Mouse (Mus musculus) G1E (cell line): Measurements from ENCODE around the gene Map1b. TPM values are rescaled to one million over a fixed set of nuclear protein-coding genes. Genes with fewer than 3 reads are reported as not detected.

Source experiments
- ATAC-seq: 2 replicates; pipeline ENCODE4 v1.8.0; 2016; ENCODE audit warnings: mild to moderate bottlenecking; ENCODE audit not compliant: insufficient number of reproducible peaks, poor library complexity, low FRiP score, severe bottlenecking; ENCODE audit errors: extremely low read depth
- DNase-seq: peaks from one replicate; pipeline ENCODE4 v3.0.0; 2012; ENCODE audit warnings: low spot score
- H3K27me3 ChIP-seq: 2 replicates; pipeline ENCODE4 v1.6.1; 2012; ENCODE audit warnings: mild to moderate bottlenecking, low read length, inconsistent platforms; ENCODE audit not compliant: insufficient read depth
- H3K36me3 ChIP-seq: replicated peaks from 2 replicates; pipeline ENCODE3; 2012; ENCODE audit warnings: mild to moderate bottlenecking, inconsistent platforms
- H3K4me1 ChIP-seq: 2 replicates; pipeline ENCODE4 v1.6.1; 2012; ENCODE audit warnings: low read depth, low read length, inconsistent platforms, mixed read lengths; ENCODE audit not compliant: insufficient read depth
- H3K4me3 ChIP-seq: 2 replicates; pipeline ENCODE4 v1.5.1; 2012; ENCODE audit warnings: low read depth, mild to moderate bottlenecking, inconsistent platforms, low read length, moderate library complexity, mixed read lengths
- H3K9me3 ChIP-seq: replicated peaks from 2 replicates; pipeline ENCODE4 v1.6.1; 2012; ENCODE audit warnings: inconsistent platforms
- CTCF ChIP-seq: IDR thresholded peaks from 2 replicates; pipeline ENCODE4 v1.5.1; 2012; ENCODE audit warnings: low read depth, low read length, inconsistent platforms, mixed read lengths
- GATA1 ChIP-seq: IDR thresholded peaks from 2 replicates; pipeline ENCODE4 v1.6.1; 2012; ENCODE audit warnings: borderline replicate concordance, low read length, inconsistent platforms, mixed read lengths
- GATA2 ChIP-seq: IDR thresholded peaks from 2 replicates; pipeline ENCODE4 v1.6.1; 2012; ENCODE audit warnings: low read depth, low read length, inconsistent platforms, borderline replicate concordance
- POLR2AphosphoS5 ChIP-seq: IDR thresholded peaks from 2 replicates; pipeline ENCODE4 v1.6.1; 2012; ENCODE audit warnings: low read depth, low read length, inconsistent platforms; ENCODE audit not compliant: insufficient replicate concordance
- TAL1 ChIP-seq: conservative IDR thresholded peaks from 2 replicates; pipeline ENCODE4 v1.6.1; 2012; ENCODE audit warnings: low read depth, low read length, inconsistent platforms, mixed read lengths
- polyA plus RNA-seq: library from polyadenylated mRNA; stranded (reverse); fragments of >175 nt; gene quantifications from 2 replicates; pipeline ENCODE4 v1.2.3, GENCODE M21; 2012
- total RNA-seq, 2 experiments: library from RNA; stranded (forward) in 1 of 2; stranded (reverse) in 1 of 2; fragments of 200-1000 nt in 1 of 2; fragments of >200 nt in 1 of 2; fragmentation: Nextera tagmentation in 1 of 2; gene quantifications; 2 replicates each; pipeline ENCODE4 v1.2.3; 2014 to 2017

Gene Map1b
- total and polyA plus RNA-seq, 3 experiments: 0.33 TPM; not detected in 2

GRCm38 (mm10) chr13:99537908-99538513 is 21.7 kb upstream of the Map1b start:
- peaks cover 21% of the 10 kb centered on the region; the same call in 1 of the 2 replicates for H3K9me3 ChIP-seq
- H3K36me3 ChIP-seq: no peaks in the 10 kb centered on the region
- H3K4me1 ChIP-seq: no peaks in the 10 kb centered on the region
- no peak for DNase-seq
- no peak for ATAC-seq
- no peak overlapping the region for H3K4me3 ChIP-seq
- no peaks in the 10 kb centered on the region for H3K27me3 ChIP-seq
- no peak for TF ChIP-seq GATA2
- TF ChIP-seq TAL1: no peak
- TF ChIP-seq CTCF: no peak
- TF ChIP-seq GATA1: no peak
- TF ChIP-seq POLR2AphosphoS5: no peak

GRCm38 (mm10) chr13:99528456-99528855 is 12.1 kb upstream of the Map1b start:
- no peak overlapping the region for H3K4me3 ChIP-seq
- H3K27me3 ChIP-seq: peaks cover 2% of the 10 kb centered on the region; the same call in 1 of the 2 replicates
- DNase-seq: no peak
- TF ChIP-seq GATA2 (no peak), GATA1 (no peak), TAL1 (no peak), POLR2AphosphoS5 (no peak), CTCF (no peak)
- H3K4me1 ChIP-seq: no peaks in the 10 kb centered on the region
- H3K36me3 ChIP-seq: no peaks in the 10 kb centered on the region
- ATAC-seq: no peak
- H3K9me3 ChIP-seq: peaks cover 10% of the 10 kb centered on the region

DNA sequence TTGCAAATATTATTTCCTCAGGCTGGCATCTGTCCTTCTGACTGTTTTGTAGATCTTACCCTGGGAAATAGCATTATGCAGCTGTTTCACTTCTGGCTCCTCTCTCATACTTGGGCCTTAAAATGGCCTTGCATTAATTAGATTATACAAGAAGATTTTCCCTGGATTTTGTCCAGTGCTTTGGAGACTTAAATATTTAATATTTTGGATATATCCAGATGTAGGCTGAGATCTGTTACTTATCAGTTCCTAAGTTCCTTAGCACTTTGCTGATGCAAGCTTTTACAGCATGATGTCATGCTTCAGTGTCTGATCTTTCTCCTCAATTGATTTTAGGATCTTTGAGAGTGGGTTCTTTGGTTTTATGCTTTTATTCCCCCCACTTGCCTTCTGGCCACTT is 11.6 kb upstream of the Map1b start:
- H3K4me3 ChIP-seq: no peak overlapping the region
- ATAC-seq: no peak
- TF ChIP-seq TAL1: no peak
- TF ChIP-seq GATA1: no peak
- TF ChIP-seq GATA2: no peak
- TF ChIP-seq POLR2AphosphoS5: no peak
- TF ChIP-seq CTCF: no peak

DNA sequence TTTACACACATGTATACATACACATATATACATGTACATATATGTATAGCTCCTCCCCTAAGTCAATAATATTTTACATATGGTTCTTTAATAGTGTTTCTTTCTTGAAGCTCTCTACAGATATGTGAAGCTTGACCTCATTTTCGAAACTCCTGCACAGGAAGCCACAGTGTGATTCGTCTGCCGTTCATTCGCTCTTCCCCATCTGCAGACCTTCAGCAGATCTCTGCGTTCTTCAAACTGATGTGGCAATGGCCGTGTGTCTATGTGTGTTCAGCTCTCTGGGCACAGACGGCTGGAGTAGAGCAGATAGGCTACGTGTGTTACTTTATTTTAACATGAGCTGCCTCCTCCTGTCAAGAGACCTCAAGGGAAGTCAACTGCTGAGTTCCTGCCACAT is 9.2 kb upstream of the Map1b start:
- no peak for DNase-seq
- Histone ChIP-seq H3K4me1 (no peaks in the 10 kb centered on the region), H3K27me3 (peaks cover 2% of the 10 kb centered on the region; the same call in 1 of the 2 replicates), H3K36me3 (no peaks in the 10 kb centered on the region), H3K9me3 (peaks cover 10% of the 10 kb centered on the region), H3K4me3 (no peak overlapping the region)
- no peak for ATAC-seq
- no peak for TF ChIP-seq POLR2AphosphoS5
- no peak for TF ChIP-seq CTCF
- TF ChIP-seq GATA1: no peak
- TF ChIP-seq GATA2: no peak
- no peak for TF ChIP-seq TAL1

More for the DNA sequence above, 11.6 kb upstream of the Map1b start:
- Histone ChIP-seq H3K4me1 (no peaks in the 10 kb centered on the region), H3K27me3 (peaks cover 2% of the 10 kb centered on the region; the same call in 1 of the 2 replicates), H3K9me3 (peaks cover 10% of the 10 kb centered on the region), H3K36me3 (no peaks in the 10 kb centered on the region)
- no peak for DNase-seq

GRCm38 (mm10) chr13:99517836-99518235 is 1.5 kb upstream of the Map1b start:
- TF ChIP-seq GATA2 (no peak), CTCF (no peak), TAL1 (no peak), POLR2AphosphoS5 (no peak), GATA1 (no peak)
- Histone ChIP-seq H3K4me3 (no peak overlapping the region), H3K4me1 (no peaks in the 10 kb centered on the region), H3K27me3 (peaks cover 2% of the 10 kb centered on the region; the same call in 1 of the 2 replicates), H3K9me3 (peaks cover 30% of the 10 kb centered on the region), H3K36me3 (no peaks in the 10 kb centered on the region)
- ATAC-seq (no peak), DNase-seq (no peak)

- no peak for TF ChIP-seq POLR2AphosphoS5
- no peak for TF ChIP-seq TAL1
- no peak for TF ChIP-seq CTCF
- TF ChIP-seq GATA2: no peak
- no peak for TF ChIP-seq GATA1
- ATAC-seq (no peak), DNase-seq (no peak)
- Histone ChIP-seq H3K9me3 (peaks cover 30% of the 10 kb centered on the region), H3K27me3 (peaks cover 2% of the 10 kb centered on the region; the same call in 1 of the 2 replicates), H3K36me3 (no peaks in the 10 kb centered on the region), H3K4me1 (no peaks in the 10 kb centered on the region), H3K4me3 (peak overlapping the region; percentile 23; the same call in 1 of the 2 replicates)
These were observed 448 bp downstream of the Map1b start for GRCm38 (mm10) chr13:99515736-99516447.
